Mouse (Mus musculus): ENCODE data around the gene Olfr167. TPM values are rescaled to one million over a fixed set of nuclear protein-coding genes. Genes with fewer than 3 reads are reported as not detected.
"Not testable (repeated sequence)": the region's sequence is repeated elsewhere in the genome, so short reads cannot be mapped to it uniquely, and the experiment has no call there.

Gene Olfr167
- total RNA-seq (2021), result not detected

- DNase-seq, result no peak
These were observed at the start of gene Olfr167 for GRCm38 (mm10) chr16:19522166-19522565. TSS of gene Olfr167 (minus strand) at chr16:19522266.

GRCm38 (mm10) chr16:19571709-19572108, 49.6 kb upstream of the Olfr167 start, which contains the start of gene Olfr169:
TSS of gene Olfr169 (minus strand) at chr16:19571809.
- not testable (repeated sequence) for DNase-seq

- DNase-seq, result not testable (repeated sequence)
These were observed 31.4 kb upstream of the Olfr167 start for GRCm38 (mm10) chr16:19553429-19553828.

- DNase-seq, result not testable (repeated sequence)
These were observed 30.2 kb upstream of the Olfr167 start for GRCm38 (mm10) chr16:19552246-19552645.

GRCm38 (mm10) chr16:19535455-19535854, 13.4 kb upstream of the Olfr167 start, which contains the start of gene Olfr168:
TSS of gene Olfr168 (minus strand) at chr16:19535555.
- no peak for DNase-seq

- no peak for DNase-seq
These were observed 38.7 kb downstream of the Olfr167 start, which contains the start of gene Olfr166 for GRCm38 (mm10) chr16:19483394-19483793. TSS of gene Olfr166 (plus strand) at chr16:19483694.

- no peak for DNase-seq
These were observed 57.7 kb downstream of the Olfr167 start for GRCm38 (mm10) chr16:19464365-19464764.

Other genes with a start within 250 kb of the Olfr167 start
- not detected for gene Olfr164, start 208.2 kb downstream of the Olfr167 start, total RNA-seq (2021)
- gene Olfr165, start 99.1 kb downstream of the Olfr167 start, total RNA-seq (2021), result not detected
- not detected for gene Olfr166, start 38.6 kb downstream of the Olfr167 start, total RNA-seq (2021)
- gene Olfr168, start 13.3 kb upstream of the Olfr167 start, total RNA-seq (2021), result not detected
- not detected for gene Olfr169, start 49.5 kb upstream of the Olfr167 start, total RNA-seq (2021)
- gene Olfr170, start 89.6 kb upstream of the Olfr167 start, total RNA-seq (2021), result not detected
- gene Olfr171, start 107.7 kb upstream of the Olfr167 start, total RNA-seq (2021), result not detected
- under 1 TPM in 1 of 2 experiments, not detected in 1; 0.09 TPM for gene Lamp3, start 184.1 kb upstream of the Olfr167 start, total RNA-seq (2021)
- gene B3gnt5, start 237.9 kb upstream of the Olfr167 start, total RNA-seq (2021), result 10 to 100 TPM; 18.0 to 21.9 TPM

Data from heart, postnatal 4 days (tissue).